Mouse (Mus musculus): ENCODE measurements around the gene Pycr2.

The Pycr2 gene

GRCm38 (mm10) chr1:180940776-180941460 is 36.8 kb downstream of the Pycr2 start:
- DNase-seq (ENCODE audit: low read depth, low spot score): peak; percentile 60

- no peak for DNase-seq (ENCODE audit: low read depth, low spot score)
These were observed 37.6 kb downstream of the Pycr2 start for GRCm38 (mm10) chr1:180941726-180942125.

- peak; percentile 79 for DNase-seq (ENCODE audit: low read depth, low spot score)
These were observed 38.3 kb downstream of the Pycr2 start, which contains the start of gene Tmem63a for GRCm38 (mm10) chr1:180942166-180943031. Tmem63a (plus strand) TSS chr1:180942344.

- DNase-seq (ENCODE audit: low read depth, low spot score): no peak
These were observed 39.0 kb downstream of the Pycr2 start for GRCm38 (mm10) chr1:180943032-180943644.

GRCm38 (mm10) chr1:180943896-180944295 is 39.8 kb downstream of the Pycr2 start:
- no peak for DNase-seq (ENCODE audit: low read depth, low spot score)

- no peak for DNase-seq (ENCODE audit: low read depth, low spot score)
These were observed 40.5 kb downstream of the Pycr2 start for GRCm38 (mm10) chr1:180944553-180944952.

GRCm38 (mm10) chr1:180945001-180945980 is 41.2 kb downstream of the Pycr2 start:
- DNase-seq (ENCODE audit: low read depth, low spot score): peak; percentile 42

- no peak for DNase-seq (ENCODE audit: low read depth, low spot score)
These were observed 42.4 kb downstream of the Pycr2 start for GRCm38 (mm10) chr1:180946448-180946847.

- no peak for DNase-seq (ENCODE audit: low read depth, low spot score)
These were observed 48.1 kb downstream of the Pycr2 start for GRCm38 (mm10) chr1:180952085-180952746.

- DNase-seq (ENCODE audit: low read depth, low spot score): no peak
These were observed 48.7 kb downstream of the Pycr2 start for GRCm38 (mm10) chr1:180952808-180953207.

- DNase-seq (ENCODE audit: low read depth, low spot score): peak; percentile 35
These were observed 52.3 kb downstream of the Pycr2 start for GRCm38 (mm10) chr1:180956401-180956800.

- no peak for DNase-seq (ENCODE audit: low read depth, low spot score)
These were observed 52.9 kb downstream of the Pycr2 start for GRCm38 (mm10) chr1:180956973-180957381.
